Mouse (Mus musculus): ENCODE measurements around the gene Cela1. TPM values are rescaled to one million over a fixed set of nuclear protein-coding genes. Genes with fewer than 3 reads are reported as not detected.

Cela1 gene
- polyA plus RNA-seq, 1 experiment from 2014 or later, result 1.9 TPM

DNA sequence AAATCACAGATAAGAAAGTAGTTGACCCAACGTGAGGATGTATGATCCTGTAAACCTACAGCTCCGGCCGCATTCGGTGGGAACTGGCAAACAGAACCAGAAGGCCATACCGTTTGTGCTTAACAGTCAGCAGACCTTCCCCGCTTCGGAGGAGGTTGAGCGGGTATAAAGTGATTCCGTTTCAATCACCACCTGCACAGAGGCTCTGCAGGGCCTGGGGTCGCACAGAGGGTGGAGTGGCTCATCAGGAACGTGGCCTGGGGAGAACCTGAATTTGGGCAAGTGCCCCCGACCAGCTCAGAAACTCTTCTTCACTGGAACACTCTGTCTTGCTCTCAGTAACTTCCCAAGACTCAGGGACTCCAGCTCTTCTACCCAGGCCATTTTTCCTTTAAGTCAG is 20.9 kb downstream of the Cela1 start:
- Histone ChIP-seq H3K27ac (no peak overlapping the region; the same call in 1 of the 2 replicates), H3K4me2 (replicated peaks) (no peak overlapping the region), H3K36me3 (no peaks in the 10 kb centered on the region), H3K27me3 (peaks cover 3% of the 10 kb centered on the region; the same call in 1 of the 2 replicates), H3K4me3 (no peak overlapping the region), H3K9ac (no peak overlapping the region), H3K4me1 (peaks cover 5% of the 10 kb centered on the region), H3K9me3 (replicated peaks) (no peaks in the 10 kb centered on the region)
- no peak for ATAC-seq (ENCODE audit: low FRiP score)
- 36% methylated on average over 12 of the region's 12 CpGs for WGBS

DNA sequence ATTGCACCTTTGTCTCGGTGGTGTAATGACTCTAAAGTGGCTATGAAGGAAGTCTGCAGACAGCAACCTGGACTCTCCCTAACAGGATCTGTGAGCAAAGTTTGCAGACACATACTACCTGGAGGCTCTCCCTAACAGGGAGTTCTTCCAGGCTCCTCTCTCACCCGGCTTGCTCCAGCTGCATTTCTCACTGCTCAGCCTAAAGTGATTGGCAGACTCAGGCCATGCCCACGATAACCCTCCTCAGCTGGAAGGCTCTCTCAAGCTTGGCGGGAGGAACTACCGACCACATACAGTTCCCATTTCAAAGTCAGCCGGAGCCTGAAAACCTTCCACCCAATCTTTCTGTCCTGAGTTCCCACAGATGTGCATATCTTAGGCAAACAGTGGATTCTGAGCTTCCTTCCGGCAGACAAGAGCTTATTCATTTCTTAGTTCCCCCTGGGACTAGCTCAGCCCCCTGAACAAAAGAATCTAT is 21.5 kb downstream of the Cela1 start:
- no peak for ATAC-seq (ENCODE audit: low FRiP score)

DNA sequence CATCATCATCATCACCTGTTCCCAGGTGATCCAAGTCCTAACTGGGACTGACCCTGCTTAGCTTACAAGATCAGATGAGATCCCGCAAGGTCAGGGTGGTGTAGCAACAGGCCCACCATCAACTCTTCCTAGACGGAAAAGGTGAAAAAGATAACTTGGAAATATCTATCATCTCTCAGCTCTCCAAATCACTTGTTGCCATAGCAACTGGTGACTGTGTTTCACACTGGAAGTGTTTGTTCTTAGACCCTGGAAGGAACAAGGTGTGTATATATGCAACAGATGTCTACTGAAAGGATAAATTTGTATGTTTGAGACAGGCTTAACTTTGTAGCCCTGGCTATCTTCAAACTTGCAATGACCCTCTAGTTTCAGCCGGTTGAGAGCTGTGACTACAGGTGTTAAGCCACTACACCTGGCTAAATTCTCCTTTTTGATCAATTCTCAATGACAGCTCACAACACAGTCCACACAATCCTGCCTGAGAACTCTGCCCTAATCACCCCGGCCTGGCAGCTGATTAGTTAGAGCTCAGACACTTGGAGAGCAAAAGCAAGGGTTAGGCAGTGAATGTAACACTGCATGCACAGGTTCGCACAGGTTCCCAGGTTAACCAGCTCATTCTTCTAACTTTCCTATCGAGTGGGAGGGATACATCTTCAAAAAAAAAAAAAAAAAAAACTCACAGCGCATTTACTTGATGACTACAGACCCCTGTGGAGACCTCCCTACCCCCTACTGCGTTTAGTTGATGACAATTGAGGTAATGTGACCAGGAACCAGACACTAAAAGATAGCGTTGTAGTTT is 22.1 kb downstream of the Cela1 start:
- Histone ChIP-seq H3K27ac (no peak overlapping the region), H3K4me1 (peaks cover 5% of the 10 kb centered on the region), H3K4me3 (no peak overlapping the region), H3K9ac (no peak overlapping the region), H3K36me3 (no peaks in the 10 kb centered on the region), H3K9me3 (replicated peaks) (no peaks in the 10 kb centered on the region), H3K27me3 (peaks cover 3% of the 10 kb centered on the region; the same call in 1 of the 2 replicates), H3K4me2 (replicated peaks) (no peak overlapping the region)
- WGBS, result 40% methylated on average over 9 of the region's 9 CpGs
- no peak for ATAC-seq (ENCODE audit: low FRiP score)

More for the DNA sequence above, 21.5 kb downstream of the Cela1 start:
- peaks cover 5% of the 10 kb centered on the region for H3K4me1 ChIP-seq
- H3K27me3 ChIP-seq, result peaks cover 3% of the 10 kb centered on the region; the same call in 1 of the 2 replicates
- no peaks in the 10 kb centered on the region for H3K36me3 ChIP-seq
- H3K4me3 ChIP-seq, result no peak overlapping the region
- no peak overlapping the region for H3K4me2 ChIP-seq (replicated peaks)
- WGBS, result 7% methylated on average over 7 of the region's 7 CpGs
- no peaks in the 10 kb centered on the region for H3K9me3 ChIP-seq (replicated peaks)
- H3K9ac ChIP-seq, result no peak overlapping the region
- H3K27ac ChIP-seq, result no peak overlapping the region

DNA sequence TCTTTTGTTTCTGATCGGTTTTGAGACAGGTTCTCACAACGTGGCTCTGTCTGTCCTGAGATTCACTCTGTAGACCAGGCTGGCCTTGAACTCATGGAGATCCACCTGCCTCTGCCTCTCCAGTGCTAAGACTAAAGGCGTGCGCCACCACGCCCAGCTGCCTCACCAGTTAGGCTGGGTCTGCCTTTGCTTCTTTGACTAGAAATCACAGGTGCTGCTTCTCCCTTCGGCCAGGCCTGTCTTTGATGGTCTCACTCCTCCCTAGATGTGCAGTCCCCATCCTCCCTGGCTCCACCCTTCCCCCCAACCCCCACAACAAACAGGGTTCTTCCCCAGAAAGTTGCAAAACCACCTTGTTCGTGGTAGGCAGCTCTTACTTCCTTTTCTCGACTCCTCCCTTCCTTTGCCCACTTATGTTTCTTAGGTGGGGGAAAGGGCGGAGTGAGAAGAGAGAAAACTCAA is 22.9 kb downstream of the Cela1 start:
- Histone ChIP-seq H3K9me3 (replicated peaks) (no peaks in the 10 kb centered on the region), H3K4me2 (replicated peaks) (no peak overlapping the region), H3K27ac (no peak overlapping the region), H3K27me3 (peaks cover 3% of the 10 kb centered on the region; the same call in 1 of the 2 replicates), H3K9ac (no peak overlapping the region), H3K4me3 (no peak overlapping the region), H3K36me3 (no peaks in the 10 kb centered on the region), H3K4me1 (peaks cover 5% of the 10 kb centered on the region)
- no peak for ATAC-seq (ENCODE audit: low FRiP score)
- 81% methylated on average over 8 of the region's 9 CpGs for WGBS

DNA sequence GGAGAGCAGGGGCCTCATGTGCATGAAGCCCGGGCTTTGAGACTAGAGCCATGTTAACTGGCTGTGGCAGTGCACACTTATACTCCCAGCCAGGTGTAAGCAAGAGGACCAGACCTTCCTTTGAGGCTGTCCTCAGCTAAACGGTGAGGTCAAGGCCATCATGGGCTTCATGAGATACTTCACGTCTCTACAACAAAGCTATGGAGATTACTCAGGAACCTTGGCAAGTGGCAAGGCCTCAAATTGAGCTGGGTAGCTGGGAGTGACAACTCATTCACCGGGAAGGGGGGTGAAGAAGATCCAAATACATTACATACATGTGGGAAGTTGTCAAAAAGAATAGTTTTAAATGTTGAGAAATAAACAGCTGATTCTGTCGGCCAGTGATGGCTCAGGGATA is 26.9 kb downstream of the Cela1 start:
- no peaks in the 10 kb centered on the region for H3K4me1 ChIP-seq
- H3K4me3 ChIP-seq, result no peak overlapping the region
- H3K4me2 ChIP-seq (replicated peaks), result no peak overlapping the region
- no peak overlapping the region for H3K27ac ChIP-seq
- 90% methylated on average over 5 of the region's 5 CpGs for WGBS
- H3K9me3 ChIP-seq (replicated peaks), result no peaks in the 10 kb centered on the region
- H3K9ac ChIP-seq, result no peak overlapping the region
- H3K27me3 ChIP-seq, result no peaks in the 10 kb centered on the region
- no peaks in the 10 kb centered on the region for H3K36me3 ChIP-seq
- ATAC-seq (ENCODE audit: low FRiP score), result no peak

DNA sequence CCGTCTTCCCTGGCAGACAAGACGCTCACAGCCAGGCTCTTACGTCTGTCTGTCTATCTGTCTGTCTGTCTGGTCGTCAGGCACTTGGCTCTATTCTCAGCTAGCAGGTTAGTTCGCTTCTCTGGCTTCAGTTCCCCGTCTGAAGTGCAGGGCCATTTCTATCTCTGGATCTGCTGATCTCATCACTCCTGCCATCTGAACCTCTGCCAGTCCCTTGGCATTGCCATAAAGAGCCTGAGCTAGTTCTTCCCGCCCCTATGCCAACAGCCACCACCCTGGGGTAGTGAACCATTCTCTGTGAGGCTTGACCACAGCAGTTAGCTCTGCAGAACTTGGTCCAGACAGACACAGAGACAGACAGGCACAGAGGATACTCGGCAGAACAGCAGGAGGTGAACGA is 27.4 kb downstream of the Cela1 start:
- Histone ChIP-seq H3K4me2 (replicated peaks) (no peak overlapping the region), H3K9ac (no peak overlapping the region), H3K27ac (no peak overlapping the region), H3K4me3 (no peak overlapping the region), H3K4me1 (no peaks in the 10 kb centered on the region), H3K36me3 (no peaks in the 10 kb centered on the region), H3K9me3 (replicated peaks) (no peaks in the 10 kb centered on the region), H3K27me3 (no peaks in the 10 kb centered on the region)
- no peak for ATAC-seq (ENCODE audit: low FRiP score)
- WGBS, result 83% methylated on average over 9 of the region's 9 CpGs

DNA sequence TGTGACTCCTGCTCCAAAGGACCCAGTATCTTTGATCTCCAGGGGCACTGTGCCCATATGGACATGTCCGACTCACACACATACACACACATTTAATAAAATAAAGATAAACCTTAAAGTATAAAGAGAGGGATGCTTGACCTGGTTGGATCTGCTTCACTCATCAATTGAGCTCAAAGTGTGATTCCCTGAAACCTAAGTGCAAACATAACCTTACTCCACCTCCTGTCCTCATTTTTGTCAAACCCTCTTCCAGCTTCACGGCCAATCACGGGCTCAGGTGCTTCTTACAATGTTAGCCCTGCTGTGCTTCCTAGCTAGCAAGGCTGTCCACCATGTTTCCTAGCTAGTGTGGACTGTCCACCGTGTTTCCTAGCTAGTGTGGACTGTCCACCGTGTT is 32.5 kb downstream of the Cela1 start:
- no peak for ATAC-seq (ENCODE audit: low FRiP score)
- 90% methylated on average over 5 of the region's 5 CpGs for WGBS
- Histone ChIP-seq H3K4me2 (replicated peaks) (no peak overlapping the region), H3K36me3 (no peaks in the 10 kb centered on the region), H3K27me3 (no peaks in the 10 kb centered on the region), H3K9ac (no peak overlapping the region), H3K9me3 (replicated peaks) (no peaks in the 10 kb centered on the region), H3K27ac (no peak overlapping the region), H3K4me1 (no peaks in the 10 kb centered on the region), H3K4me3 (no peak overlapping the region)

DNA sequence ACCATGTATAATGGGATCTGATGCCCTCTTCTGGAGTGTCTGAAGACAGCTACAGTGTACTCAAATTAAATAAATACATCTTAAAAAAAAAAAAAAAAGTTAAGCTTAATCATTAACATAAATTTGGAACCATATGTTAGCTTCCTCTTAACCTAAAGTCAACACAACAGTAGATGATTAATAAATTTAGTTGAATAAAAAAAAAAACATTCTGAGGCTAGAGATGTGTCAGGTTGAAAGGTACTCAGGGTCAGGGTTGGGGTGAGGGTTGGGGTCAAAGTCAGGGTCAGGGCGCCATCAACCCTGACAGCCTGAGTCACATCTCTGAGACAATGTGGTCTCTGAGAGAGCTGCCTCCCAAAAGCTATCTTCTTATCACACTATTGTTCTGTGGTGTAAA is 33.5 kb downstream of the Cela1 start:
- WGBS, result 93% methylated on average over 1 of the region's 1 CpGs
- H3K4me2 ChIP-seq (replicated peaks), result no peak overlapping the region
- no peak overlapping the region for H3K9ac ChIP-seq
- H3K27ac ChIP-seq, result no peak overlapping the region
- no peak overlapping the region for H3K4me3 ChIP-seq
- H3K36me3 ChIP-seq, result no peaks in the 10 kb centered on the region
- no peak for ATAC-seq (ENCODE audit: low FRiP score)
- no peaks in the 10 kb centered on the region for H3K27me3 ChIP-seq
- no peaks in the 10 kb centered on the region for H3K4me1 ChIP-seq
- H3K9me3 ChIP-seq (replicated peaks), result no peaks in the 10 kb centered on the region

DNA sequence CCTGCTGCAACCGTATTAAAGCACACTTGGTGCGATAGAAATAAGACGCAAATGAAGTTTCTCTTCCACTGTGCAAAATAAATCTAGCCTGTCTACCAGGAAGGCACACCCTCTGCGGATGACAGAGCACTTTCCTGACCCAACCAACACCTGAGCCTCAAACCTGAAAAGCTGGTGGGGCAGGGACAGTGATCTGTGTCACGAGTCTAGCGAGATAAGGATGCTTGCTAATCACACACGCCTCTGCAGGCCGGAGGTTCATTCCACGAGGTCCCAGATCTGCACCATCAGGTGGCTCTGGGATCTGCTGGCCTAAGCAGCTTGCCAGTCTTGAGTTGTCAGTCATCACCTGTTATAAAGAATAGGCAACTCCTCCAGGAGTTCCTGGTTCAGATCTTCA is 36.1 kb downstream of the Cela1 start:
- Histone ChIP-seq H3K9ac (no peak overlapping the region), H3K36me3 (no peaks in the 10 kb centered on the region), H3K27ac (no peak overlapping the region), H3K9me3 (replicated peaks) (no peaks in the 10 kb centered on the region), H3K4me3 (no peak overlapping the region), H3K4me1 (no peaks in the 10 kb centered on the region), H3K27me3 (no peaks in the 10 kb centered on the region), H3K4me2 (replicated peaks) (no peak overlapping the region)
- no peak for ATAC-seq (ENCODE audit: low FRiP score)
- WGBS, result 87% methylated on average over 9 of the region's 9 CpGs

DNA sequence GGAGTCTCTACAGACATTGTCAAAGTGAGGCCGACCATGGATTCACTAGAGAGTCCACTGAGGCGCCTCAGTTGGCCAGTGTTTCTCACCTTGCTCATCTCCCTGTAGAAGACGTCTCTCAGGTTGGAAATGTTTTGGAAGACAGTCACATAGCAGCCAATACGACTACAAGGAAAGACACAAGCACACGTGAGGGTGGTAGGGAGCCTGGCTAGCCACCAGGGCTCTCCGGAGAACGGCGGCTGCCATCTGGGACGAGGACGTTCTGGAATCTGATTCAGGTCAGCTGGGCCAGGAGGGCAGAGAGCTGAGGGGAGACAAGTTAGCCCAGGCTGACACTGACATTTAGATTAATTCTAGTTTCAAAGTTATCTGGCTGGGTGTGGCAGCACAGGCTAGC is 37.6 kb downstream of the Cela1 start:
- Histone ChIP-seq H3K4me1 (no peaks in the 10 kb centered on the region), H3K9me3 (replicated peaks) (no peaks in the 10 kb centered on the region), H3K36me3 (no peaks in the 10 kb centered on the region), H3K9ac (no peak overlapping the region), H3K4me2 (replicated peaks) (no peak overlapping the region), H3K27me3 (no peaks in the 10 kb centered on the region), H3K27ac (no peak overlapping the region), H3K4me3 (no peak overlapping the region)
- 87% methylated on average over 10 of the region's 10 CpGs for WGBS
- ATAC-seq (ENCODE audit: low FRiP score), result no peak

DNA sequence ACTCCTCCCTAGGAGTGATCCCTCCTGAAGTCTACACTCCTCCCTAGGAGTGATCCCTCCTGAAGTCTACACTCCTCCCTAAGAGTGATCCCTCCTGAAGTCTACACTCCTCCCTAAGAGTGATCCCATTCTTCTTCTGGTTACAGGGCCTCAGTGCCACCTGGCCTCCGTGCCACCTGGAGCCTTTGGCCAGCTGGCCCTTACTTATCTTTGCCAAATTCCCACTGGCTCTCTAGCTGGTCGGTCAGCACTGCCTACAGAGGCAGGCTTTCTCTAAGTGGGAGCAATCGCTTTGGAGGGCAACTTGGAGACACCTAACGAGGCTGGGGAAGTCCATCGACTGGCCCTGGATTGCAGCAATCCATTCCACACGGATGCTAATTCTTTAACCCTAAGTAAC is 41.6 kb downstream of the Cela1 start:
- no peak for ATAC-seq (ENCODE audit: low FRiP score)
- Histone ChIP-seq H3K4me1 (no peaks in the 10 kb centered on the region), H3K4me3 (no peak overlapping the region), H3K36me3 (no peaks in the 10 kb centered on the region), H3K9ac (no peak overlapping the region), H3K27ac (no peak overlapping the region), H3K27me3 (no peaks in the 10 kb centered on the region), H3K4me2 (replicated peaks) (no peak overlapping the region), H3K9me3 (replicated peaks) (no peaks in the 10 kb centered on the region)
- WGBS, result 82% methylated on average over 6 of the region's 6 CpGs

DNA sequence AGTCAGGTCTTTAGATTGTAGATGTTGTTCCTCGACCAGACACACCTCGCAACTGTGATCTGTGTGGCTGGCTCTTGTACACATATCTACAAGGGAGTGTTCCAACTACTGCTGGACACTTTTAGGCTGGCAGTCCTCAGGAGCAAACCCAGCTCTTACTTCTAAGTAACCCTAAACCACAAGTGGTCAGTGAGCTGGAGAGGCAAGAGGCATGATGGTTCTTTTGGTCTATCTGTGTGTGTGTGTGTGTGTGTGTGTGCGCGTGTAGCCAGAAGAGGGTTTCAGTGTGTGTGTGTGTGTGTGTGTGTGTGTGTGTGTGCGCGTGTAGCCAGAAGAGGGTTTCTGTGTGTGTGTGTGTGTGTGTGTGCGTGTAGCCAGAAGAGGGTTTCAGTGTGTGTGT is 45.3 kb downstream of the Cela1 start:
- Histone ChIP-seq H3K9me3 (replicated peaks) (no peaks in the 10 kb centered on the region), H3K27me3 (peaks cover 16% of the 10 kb centered on the region), H3K4me2 (replicated peaks) (no peak overlapping the region), H3K9ac (no peak overlapping the region), H3K4me1 (no peaks in the 10 kb centered on the region), H3K4me3 (no peak overlapping the region), H3K36me3 (no peaks in the 10 kb centered on the region), H3K27ac (no peak overlapping the region)
- 95% methylated on average over 7 of the region's 7 CpGs for WGBS
- ATAC-seq (ENCODE audit: low FRiP score), result no peak

DNA sequence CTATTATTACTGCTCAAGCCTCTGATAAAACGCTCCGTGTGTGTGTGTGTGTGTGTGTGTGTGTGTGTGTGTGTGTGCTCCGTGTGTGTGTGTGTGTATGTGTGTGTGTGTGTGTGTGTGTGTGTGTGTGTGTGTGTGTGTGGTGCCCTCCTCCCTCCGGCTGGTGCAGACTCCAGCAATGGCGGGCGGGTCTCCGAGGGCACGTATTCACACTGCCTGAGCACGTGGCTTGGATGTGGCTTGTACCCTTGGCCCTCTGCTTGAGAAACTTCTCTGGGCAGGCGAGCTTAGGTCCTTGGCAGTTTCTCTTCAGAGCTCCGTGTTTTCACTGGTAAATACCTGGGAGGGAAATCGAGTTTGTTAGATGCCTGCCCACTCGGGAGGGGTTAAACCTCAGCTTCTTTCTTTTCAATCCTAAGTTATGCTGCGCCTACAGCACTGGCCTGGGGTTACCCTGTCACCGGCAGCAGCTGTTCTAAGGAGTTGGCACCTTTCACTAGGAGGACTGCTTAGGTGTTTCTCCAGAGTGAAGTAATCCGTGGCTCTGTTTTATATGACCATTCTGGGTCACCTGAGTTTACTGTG is 46.4 kb downstream of the Cela1 start:
- H3K27ac ChIP-seq, result no peak overlapping the region
- 67% methylated on average over 11 of the region's 16 CpGs for WGBS
- no peak overlapping the region for H3K4me3 ChIP-seq
- H3K36me3 ChIP-seq, result no peaks in the 10 kb centered on the region
- peaks cover 9% of the 10 kb centered on the region for H3K4me1 ChIP-seq
- ATAC-seq (ENCODE audit: low FRiP score), result no peak
- no peak overlapping the region for H3K4me2 ChIP-seq (replicated peaks)
- no peak overlapping the region for H3K9ac ChIP-seq
- H3K9me3 ChIP-seq (replicated peaks), result no peaks in the 10 kb centered on the region
- H3K27me3 ChIP-seq, result peaks cover 28% of the 10 kb centered on the region
